Mouse (Mus musculus) ovary, adult 18-20 months (tissue): ENCODE data around the gene Polr2l.

Experiments used
- DNase-seq: peaks from one replicate; pipeline ENCODE4 v3.0.0; 2022; ENCODE audit warnings: low spot score, mixed read lengths

The Polr2l gene

DNA sequence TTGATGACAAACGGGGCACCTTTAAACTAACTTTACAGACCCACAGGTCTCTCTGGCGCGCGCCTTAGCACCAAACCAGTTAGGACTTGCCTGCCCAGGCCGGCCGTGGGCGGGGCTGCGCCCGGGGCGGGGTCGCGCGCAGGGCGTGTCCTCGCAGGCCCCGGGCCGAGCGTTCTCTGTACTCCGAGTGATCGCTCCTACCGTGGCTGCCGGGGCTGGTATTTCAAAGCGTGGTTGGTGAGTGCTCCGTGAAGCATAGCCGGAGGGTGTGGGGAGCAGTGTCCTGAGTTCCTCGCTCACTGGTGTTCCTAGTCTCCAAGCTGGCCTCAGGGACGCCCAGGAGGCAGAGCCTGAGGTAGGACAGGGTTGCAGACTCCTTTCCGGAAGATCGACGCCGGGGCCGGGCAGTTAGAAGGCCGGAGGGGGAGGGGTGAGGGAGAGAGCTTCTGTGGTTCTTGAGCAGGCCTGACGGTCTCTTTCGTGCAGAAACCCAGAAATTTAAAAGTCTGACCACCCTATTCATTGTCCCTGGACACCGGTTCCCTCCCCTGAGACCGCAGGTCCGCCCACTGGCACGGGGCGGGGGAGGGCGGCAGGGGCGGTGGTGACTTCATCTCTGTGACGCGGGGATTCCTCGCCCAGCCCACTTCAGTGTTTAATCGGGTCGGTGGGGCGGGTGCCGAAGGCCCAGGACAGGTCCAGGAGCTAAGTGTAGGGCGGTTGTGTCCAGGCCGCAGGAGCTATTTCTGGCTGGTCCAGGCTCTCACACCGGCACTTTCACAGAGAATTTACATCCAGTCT is 7.5 kb downstream of the Polr2l start, which contains the start of gene Cd151:
Gene Cd151 (plus strand): TSS at position 163 of the 801 bp plus-strand sequence.
- DNase-seq = peak; percentile 86

DNA sequence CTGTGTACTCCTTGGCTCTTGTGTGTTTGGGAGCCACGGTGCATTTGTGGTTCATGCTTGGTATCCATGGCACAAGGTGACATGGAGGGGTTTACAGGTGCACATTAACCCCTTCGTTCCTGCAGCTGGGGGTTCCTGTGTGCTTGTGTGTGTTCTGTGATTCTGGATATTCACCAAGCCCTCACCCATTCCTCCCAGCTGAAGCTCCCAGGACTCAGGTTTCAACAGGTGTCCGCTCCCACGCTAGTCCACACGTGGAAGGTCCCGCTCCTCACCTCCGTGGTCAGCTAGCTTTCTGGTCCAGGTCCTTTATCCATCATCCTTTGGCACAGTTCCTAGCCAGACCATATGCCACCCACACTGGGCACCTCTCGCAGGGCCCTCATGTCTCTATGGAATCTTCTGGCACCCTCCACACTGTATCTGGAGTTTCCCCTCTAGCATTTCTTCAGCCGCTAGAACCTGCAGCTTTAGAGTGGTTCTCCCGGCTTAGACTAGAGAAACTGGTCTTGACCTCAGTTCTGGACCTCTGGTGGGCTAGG is 8.3 kb downstream of the Polr2l start:
- no peak for DNase-seq

DNA sequence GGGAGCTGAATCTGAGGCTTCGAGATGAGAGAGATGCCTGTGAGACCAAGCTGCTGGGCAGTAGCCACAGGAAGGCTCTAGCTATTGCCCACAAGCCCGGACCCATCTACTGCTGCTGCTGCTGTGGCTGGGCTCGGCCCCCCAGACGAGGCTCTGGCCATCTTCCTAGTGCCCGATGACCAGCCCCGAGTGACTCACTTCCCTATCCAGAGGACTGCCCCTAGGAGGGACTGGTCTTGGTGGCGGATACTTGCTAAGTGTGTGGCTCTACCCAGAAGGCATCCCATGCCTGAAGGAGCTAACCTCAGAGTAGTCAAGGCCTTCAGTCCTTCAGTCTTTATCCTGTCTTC is 8.9 kb downstream of the Polr2l start:
- no peak for DNase-seq

DNA sequence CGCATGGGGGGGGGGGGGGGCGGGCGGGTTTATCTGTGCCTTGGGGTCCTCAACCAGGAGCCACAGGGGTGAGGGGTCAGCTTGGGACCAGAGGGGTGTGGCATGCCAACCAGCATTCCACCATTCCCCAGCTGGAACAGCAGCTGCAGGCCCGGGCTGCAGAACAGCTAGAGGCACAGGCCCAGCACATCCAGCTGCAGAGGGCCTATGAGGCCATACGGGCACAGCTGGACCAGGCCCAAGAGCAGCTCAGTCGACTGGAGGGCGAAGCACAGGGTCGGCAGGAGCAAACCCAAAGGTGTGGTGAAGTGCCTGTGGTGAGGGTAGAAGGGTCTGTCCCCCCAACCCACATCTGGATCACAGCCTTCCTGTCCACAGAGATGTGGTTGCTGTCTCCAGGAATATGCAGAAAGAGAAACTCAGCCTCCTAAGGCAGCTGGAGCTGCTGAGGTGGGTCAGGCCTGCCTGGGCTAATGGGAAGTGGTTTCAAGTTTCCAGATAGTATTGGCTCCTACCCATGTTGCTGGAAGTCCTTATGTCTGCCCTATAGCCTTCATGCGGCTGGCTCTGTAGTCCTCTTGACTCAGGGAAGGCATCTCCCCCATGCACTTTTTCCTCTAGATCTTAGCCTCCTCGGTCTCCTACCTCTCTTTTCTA is 9.4 kb downstream of the Polr2l start:
- DNase-seq = no peak

DNA sequence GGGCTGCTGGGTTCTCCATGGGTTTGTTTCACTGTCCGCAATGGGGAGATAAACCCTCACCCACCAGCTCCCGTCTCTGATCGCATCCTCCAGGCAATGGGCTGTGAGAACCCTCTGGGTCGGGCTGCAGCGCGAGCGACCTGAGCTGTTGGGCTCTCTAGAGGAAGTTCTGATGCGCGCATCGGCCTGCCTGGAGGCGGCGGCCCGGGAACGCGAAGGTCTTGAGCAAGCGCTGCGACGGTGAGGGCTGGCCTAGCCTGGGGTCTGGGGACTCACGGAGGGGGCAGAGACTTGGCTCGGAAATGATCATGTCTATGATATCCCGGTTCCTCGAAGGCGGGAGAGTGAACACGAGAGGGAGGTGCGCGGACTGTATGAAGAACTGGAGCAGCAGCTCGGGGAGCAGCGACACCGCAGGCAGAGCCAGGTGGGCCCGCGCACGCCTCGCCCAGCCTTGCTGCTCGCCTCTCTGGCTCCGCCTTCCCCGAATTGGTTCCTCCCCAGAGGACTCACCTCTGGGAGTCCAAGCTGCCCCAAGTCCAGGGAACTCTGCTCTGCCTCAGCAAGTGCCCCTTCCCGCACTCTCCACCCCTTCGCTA is 10.2 kb downstream of the Polr2l start:
- DNase-seq = peak; percentile 26

DNA sequence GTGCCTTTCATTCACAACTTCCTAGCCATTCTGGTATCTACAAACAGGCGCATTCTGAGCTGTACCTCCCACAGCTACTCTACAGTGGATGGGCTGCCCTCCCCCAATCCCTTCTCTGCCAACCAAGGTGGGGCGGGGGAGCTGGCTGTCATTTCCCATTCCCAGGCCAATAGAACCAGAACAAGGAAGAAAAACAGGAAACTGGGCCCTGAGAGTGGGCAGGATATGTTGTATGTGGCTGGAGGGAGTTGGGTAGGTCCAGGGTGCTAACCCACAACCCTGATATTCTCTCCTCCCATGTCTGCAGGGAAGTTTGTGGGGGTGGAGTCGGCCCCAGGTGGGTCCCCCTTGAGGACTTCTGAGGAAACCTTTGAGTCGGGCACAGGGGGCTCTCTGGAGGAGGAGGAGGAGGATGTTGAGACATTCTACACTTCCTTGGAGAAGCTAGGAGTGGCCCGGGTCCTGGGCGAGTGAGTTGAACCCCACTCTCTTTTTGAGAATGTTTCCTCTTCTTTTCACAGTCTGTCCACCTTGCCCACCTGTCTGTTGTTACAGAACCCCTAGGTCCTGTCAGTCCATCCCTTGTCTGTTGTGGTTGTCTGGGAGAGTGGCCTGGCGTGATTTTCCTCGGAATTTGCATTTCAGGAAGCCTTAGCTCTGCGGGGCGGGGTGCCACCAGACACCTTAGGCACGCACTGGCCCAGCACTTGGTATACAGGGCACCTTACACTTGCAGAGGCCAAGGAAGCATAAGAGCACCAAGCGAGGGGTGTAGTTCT is 10.9 kb downstream of the Polr2l start:
- no peak for DNase-seq

DNA sequence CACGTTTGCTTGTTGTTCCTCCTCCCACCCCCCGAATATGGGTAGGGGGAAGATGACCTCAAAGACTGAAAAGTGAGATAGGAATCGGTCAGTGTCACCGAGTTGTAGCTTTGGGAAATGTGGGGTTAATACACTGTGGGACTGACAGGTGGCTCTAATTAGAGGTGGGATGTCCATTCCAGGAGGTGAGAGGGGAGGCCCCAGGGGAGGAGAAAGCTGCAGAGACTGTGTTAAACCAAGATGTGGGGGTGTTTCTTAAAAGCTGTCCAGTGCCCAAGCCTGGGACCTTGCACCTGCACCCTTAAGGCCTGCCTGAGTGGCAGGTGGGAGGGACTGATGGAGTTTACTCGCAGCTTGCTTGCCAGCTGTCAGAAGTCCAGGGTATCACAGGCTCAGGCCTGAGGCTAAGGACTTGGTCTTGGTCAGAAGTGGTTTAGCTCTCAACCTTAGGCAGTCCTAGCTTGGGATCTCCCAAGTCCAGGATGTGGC is 12.6 kb downstream of the Polr2l start:
- no peak for DNase-seq

DNA sequence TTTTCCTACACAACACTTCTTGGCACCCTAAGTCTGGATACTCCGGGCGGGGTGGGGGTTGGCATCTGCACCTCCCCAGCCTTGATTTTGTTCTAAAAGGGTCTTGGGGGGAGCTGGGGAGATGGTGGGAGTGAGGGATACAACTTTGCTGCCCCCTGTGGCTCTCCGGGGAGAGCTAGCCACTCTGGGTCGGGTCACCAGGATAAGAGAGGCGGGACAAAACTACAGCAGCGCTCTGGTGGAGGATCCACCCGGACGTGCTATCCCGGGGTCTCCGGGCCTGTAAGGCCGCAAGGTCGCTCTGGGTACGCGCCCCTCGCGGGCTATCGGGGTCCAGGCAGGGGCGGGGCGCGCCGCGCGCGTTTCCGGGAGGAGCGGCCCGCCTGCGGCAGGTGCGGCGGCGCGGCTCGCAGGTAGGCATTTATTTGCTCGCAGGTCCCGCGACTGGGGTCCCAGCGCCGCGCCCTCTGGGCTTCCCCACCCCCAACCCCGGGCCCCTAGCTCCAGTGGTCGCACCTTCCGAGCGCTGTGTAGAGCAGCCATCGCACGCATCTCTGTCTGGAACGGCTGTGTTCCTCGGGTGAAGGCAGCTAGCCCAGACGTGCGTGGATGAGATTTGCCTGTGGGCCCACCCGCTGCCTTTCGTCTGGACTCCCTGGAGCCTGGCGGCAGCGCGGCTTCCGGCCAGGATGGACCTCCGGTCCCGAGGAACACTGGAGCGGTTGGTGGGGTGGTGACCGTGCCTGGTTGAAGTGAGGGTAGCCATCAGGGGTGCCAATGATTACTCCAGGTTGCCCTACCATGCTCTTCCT is 13.2 kb downstream of the Polr2l start:
- DNase-seq = no peak

DNA sequence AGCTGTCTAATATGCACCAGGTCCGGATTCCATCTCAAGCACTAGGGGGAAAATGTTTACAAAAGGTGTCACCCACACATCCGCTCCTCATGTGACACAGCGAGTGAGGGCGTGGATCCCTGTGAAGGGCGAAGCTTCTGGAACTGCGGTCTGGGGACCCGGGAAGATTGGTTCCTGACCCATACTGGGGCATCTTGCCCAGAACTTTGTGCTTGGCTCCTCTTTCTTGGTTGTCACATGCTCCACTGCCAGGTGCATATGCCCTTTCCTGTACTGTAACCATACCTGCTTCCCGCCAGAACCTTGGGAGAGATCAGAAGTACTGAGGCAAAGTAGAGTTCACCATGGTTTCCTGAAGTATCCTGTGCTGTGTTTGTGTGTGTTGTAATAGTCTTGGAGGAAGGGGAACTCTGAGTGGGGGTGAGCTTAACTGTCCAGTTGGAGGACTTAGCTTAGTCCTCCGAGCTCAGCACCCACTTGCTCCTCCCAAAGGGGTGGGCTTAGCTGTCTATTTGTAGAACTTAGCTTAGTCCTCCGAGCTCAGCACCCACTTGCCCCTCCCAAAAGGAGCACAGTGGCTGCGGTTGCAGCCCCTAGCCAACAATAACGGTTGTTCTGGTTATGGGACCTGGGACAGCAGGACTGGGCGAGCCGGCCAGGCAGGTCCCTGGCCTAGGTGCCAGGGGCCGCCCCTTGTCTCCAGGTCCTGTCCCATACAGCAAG is 14.4 kb downstream of the Polr2l start, which contains the start of gene Cracr2b:
Gene Cracr2b (plus strand): TSS at position 704 of the 723 bp plus-strand sequence.
- DNase-seq = no peak

DNA sequence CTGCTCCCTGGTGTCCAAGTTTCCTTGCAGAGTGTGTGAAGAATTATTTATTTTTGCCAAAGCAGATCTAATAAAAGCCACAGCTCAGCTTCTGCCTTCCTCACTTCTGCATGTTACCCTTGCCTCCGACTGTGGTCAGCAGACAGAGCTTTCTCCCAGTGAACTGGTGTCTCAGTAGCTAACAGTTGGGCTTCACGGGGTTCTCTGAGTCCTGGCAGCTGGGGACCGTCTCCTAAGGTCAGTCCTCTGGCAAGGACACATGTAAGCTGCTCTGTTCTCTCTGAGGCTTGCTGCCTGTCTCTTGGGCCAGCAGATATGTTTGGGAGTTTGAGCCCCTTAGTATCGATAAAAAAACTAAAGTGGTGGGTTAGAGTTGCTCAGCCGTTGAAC is 14.9 kb downstream of the Polr2l start:
- DNase-seq = no peak

DNA sequence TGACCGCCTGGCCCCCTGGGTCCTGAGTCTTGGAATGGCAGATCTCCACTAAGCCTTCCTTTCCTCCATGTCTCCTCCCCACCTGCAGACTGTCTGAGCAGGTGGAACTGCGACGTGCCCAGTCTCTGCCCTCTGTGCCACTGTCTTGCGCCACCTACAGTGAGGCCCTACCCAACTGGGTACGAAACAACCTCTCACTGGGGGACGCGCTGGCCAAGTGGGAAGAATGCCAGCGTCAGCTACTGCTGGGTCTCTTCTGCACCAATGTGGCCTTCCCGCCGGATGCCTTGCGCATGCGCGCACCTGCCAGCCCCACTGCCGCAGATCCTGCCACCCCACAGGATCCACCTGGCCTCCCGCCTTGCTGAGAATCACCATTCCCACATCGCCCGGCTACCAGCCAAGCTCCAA is 15.6 kb downstream of the Polr2l start:
- DNase-seq = no peak

DNA sequence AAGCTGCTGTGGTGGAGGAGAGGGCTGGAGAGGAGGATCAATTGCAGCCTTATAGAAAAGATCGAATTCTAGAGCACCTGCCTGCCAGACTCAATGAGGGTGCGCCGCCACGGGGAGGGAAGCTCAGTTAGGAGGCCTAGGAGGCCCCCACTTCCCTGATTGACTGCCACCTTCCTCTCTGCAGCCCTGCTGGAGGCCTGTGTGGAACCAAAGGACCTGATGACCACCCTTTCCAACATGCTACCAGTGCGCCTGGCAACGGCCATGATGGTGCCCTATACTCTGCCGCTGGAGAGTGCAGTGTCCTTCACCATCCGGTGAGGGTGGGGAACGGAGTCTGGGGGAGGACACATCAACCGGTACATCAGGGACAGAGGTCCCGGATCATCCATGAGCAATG is 16.3 kb downstream of the Polr2l start:
- DNase-seq = no peak

DNA sequence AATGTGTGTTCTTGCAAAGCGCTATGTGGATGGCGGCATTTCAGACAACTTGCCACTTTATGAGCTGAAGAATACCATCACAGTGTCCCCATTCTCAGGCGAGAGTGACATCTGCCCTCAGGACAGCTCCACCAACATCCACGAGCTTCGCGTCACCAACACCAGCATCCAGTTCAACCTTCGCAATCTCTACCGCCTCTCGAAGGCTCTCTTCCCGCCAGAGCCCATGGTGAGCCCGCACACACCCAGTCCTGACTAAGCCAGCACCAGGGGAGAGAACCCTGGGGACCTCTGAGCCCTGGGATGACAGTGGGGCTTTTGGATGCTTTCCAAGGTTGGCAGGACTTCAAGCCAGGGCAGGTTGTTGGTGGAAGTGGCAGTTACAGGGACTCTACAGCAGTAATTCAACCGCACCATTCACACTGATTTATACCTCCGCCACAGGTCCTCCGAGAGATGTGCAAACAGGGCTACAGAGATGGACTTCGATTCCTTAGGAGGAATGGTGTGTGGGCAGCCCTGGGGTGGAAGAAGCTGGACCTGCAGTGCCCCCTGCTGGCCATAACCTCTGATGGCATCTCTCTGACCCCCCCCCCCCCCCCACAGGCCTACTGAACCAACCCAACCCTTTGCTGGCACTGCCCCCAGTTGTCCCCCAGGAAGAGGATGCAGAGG is 16.8 kb downstream of the Polr2l start:
- DNase-seq = no peak

DNA sequence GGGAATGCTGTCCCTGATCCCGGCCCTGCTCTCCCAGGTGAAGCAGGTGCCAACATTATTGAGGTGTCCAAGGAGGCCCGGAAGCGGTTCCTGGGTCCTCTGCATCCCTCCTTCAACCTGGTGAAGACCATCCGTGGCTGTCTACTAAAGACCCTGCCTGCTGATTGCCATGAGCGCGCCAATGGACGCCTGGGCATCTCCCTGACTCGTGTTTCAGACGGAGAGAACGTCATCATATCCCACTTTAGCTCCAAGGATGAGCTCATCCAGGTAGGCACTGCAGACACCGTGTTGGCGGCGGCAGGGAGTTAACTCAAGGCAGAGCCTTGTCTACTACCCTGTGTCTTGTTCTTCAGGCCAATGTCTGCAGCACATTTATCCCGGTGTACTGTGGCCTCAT is 17.7 kb downstream of the Polr2l start:
- DNase-seq = no peak

DNA sequence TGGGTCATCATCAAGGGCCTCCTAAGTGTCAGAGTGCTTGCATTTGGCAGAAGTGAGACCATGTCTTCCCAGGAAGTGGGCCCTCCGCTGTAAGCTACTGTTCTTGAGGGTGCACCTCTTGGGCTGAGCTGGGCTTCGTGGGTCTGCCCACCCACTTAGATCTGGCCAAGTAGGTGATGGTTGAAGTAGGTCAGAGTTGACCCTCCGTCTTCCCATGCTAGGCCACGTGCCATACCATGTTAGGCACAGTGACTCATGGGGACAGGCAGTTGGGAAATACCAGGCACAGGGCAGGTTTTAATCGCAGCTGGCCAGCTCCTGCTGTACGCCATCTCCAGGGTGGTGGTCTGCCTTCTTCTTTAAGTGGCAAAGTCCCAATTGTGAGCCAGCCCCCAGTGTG is 18.2 kb downstream of the Polr2l start:
- no peak for DNase-seq

DNA sequence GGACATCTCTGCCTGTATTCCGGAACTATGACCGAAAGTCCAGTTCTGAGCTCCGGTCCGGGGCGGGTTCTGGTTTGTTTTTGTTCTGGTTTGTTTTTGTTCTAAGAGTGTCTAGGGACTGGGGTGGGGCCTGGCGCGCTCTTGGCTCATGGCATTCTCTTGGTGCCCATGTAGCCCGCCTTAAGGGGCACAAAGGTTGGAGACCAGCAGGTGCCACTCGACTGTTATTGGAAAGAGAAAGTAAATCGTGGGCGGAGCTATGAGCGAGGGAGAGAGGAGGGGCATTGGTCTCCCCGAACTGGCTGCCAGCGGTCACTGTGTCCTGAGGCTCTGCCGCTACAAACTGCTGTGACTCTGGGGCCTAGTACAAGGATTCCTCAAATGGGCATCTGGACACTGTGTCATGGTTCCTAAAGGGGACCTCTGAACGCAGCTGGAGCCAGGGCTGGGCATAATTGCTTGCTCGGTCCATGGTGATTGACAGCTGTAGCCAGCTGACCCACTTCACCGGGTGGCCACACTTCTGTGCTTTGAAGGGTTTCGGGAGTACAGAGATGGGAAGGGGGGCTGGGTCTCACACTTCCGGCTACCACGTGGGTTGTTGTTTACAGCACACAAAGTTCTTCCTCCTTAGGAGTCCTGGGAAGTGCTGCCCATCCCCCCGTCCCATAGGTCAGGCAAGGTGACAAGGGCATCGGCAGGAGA is 19.2 kb downstream of the Polr2l start:
- peak; percentile 69 for DNase-seq

DNA sequence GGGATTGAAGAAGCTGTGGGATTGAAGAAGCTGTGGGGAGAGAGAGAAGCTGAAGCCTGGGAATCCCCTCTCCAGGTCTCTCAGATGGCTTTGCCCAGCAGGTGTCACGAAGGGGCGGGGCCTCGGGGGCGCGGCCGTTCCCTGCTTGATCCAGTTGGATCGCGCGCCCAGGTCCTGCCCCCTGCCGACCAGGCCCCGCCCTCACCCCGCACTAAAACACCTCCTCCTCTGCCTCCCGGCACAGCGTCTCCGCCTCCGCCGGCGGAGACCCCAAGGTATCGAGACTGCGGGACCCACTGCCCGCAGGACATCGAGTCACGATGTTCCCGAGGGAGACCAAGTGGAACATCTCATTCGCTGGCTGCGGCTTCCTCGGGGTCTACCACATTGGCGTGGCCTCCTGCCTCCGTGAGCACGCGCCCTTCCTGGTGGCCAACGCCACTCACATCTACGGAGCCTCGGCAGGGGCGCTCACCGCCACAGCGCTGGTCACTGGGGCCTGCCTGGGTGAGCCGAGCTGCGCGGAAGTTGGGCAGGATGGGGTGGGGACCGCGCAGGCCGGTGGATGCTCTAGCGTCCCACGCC is 19.9 kb downstream of the Polr2l start, which contains the start of gene Pnpla2:
Gene Pnpla2 (plus strand): TSS at position 232 of the 585 bp plus-strand sequence.
- DNase-seq = peak; percentile 90

DNA sequence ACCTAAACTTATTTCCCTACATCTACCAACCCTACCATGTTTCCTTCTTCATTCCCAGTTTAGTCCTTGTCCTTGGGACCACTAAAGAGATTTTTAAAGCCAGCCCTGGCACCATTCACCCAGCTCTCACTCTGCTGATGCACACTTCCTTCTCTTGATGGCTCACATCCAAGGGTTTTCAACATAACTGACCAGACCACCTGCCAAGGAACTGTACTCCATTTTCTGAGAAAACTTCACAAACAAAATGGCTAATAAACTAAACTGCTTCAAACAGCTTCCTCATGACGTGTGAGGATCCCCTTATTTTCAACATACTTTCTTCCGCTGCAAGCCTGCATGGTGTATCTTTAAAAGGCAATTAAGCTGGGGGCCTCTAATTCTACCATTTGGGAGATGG is 21.3 kb downstream of the Polr2l start:
- DNase-seq = no peak

DNA sequence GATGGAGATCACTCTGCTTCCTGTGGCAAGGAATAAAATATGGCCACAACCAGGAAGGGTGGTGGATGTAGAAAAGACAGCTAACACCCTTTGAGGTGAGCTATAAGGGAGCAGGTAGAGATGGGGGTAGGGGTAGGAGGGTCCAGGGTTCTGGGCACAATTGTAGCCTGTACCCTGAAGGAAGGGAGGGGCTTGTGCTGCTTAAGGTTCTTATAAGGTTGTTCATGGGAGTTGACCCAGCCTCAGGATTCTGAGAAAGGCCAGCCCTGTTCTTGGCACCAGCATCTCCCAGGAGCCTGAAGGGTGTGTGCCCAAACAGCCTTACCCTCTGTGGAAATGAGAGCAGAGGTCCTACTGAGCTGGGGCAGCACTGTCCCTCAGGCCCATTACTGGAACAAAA is 23.0 kb downstream of the Polr2l start:
- no peak for DNase-seq
